Mouse (Mus musculus) small intestine, adult 2 months (tissue): ENCODE results near the gene Dennd2a. TPM values are rescaled to one million over a fixed set of nuclear protein-coding genes. Genes with fewer than 3 reads are reported as not detected.
"Not testable (repeated sequence)": the region's sequence is repeated elsewhere in the genome, so short reads cannot be mapped to it uniquely, and the experiment has no call there.

Experiments
- H3K27ac ChIP-seq: fragments of 200-500 bp; 2 replicates; pipeline ENCODE4 v1.5.1; 2012; ENCODE audit warnings: low read depth, low read length, control low read depth, inconsistent platforms; ENCODE audit not compliant: insufficient read depth
- H3K27me3 ChIP-seq: fragments of 200-500 bp; 2 replicates; pipeline ENCODE4 v1.6.1; 2012; ENCODE audit warnings: mild to moderate bottlenecking, moderate library complexity, low read length, inconsistent platforms; ENCODE audit not compliant: control insufficient read depth, insufficient read depth
- H3K36me3 ChIP-seq: fragments of 200-500 bp; 2 replicates; pipeline ENCODE4 v1.6.1; 2012; ENCODE audit warnings: mild to moderate bottlenecking, low read length, control low read depth, inconsistent platforms; ENCODE audit not compliant: control insufficient read depth, insufficient read depth
- H3K4me1 ChIP-seq: fragments of 200-500 bp; 2 replicates; pipeline ENCODE4 v1.6.1; 2012; ENCODE audit warnings: low read length, inconsistent platforms, mixed read lengths; ENCODE audit not compliant: control insufficient read depth, insufficient read depth, insufficient read length
- H3K4me3 ChIP-seq: fragments of 200-500 bp; 2 replicates; pipeline ENCODE4 v1.5.1; 2012; ENCODE audit warnings: low read depth, mild to moderate bottlenecking, control low read depth, inconsistent platforms, low read length, moderate library complexity
- CTCF ChIP-seq: fragments of 200-500 bp; IDR thresholded peaks from 2 replicates; pipeline ENCODE4 v1.5.1; 2012; ENCODE audit warnings: low read depth, mild to moderate bottlenecking, control low read depth, inconsistent platforms, low read length, moderate library complexity, mixed read lengths; ENCODE audit not compliant: insufficient replicate concordance, insufficient read length; ENCODE audit errors: extremely low read depth
- POLR2A ChIP-seq: fragments of 200-500 bp; IDR thresholded peaks from 2 replicates; pipeline ENCODE4 v1.6.1; 2012; ENCODE audit warnings: low read depth, mild to moderate bottlenecking, control low read depth, inconsistent platforms, low read length, moderate library complexity
- WGBS: fragments of 180-500 bp; shearing (Covaris S2); methylation state at CpG from one replicate; pipeline ENCODE4 v1.1.7; 2018; 5-methylcytosine and 5-hydroxymethylcytosine counted together
- polyA plus RNA-seq: library from polyadenylated mRNA; depleted of rRNA; stranded (reverse); fragments of >200 nt; gene quantifications from 2 replicates; pipeline ENCODE4 v1.2.3, GENCODE M21; 2012

The Dennd2a gene
- polyA plus RNA-seq, 1 experiment = 2.7 TPM

GRCm38 (mm10) chr6:39451033-39451432 is 106.6 kb downstream of the Dennd2a start:
- Histone ChIP-seq H3K27me3 (no peaks in the 10 kb centered on the region), H3K36me3 (no peaks in the 10 kb centered on the region), H3K27ac (no peak overlapping the region), H3K4me3 (no peak overlapping the region), H3K4me1 (peaks cover 8% of the 10 kb centered on the region; the same call in 1 of the 2 replicates)
- WGBS = 53% methylated on average over 3 of the region's 3 CpGs
- TF ChIP-seq CTCF = peak; percentile 20; the same call in 1 of the 2 replicates
- TF ChIP-seq POLR2A = no peak

DNA sequence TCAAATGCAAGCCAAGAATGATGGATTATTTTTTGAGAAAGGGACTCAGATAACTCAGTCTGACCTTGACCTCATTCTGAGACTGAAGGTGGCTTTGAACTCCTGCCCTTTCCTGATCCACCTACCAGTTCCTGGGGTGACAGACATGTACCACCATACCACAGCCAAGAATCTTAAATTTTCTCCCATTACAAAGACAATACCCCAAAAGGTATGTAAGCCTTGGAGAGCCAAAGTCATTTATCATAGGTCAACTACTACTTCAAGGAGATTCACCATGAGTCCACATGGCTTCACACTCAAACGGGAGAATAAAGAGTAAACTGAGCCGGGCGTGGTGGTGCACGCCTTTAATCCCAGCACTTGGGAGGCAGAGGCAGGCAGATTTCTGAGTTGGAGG is 107.1 kb downstream of the Dennd2a start:
- Histone ChIP-seq H3K36me3 (no peaks in the 10 kb centered on the region), H3K4me1 (peaks cover 6% of the 10 kb centered on the region; the same call in 1 of the 2 replicates), H3K27me3 (no peaks in the 10 kb centered on the region), H3K27ac (no peak overlapping the region), H3K4me3 (no peak overlapping the region)
- TF ChIP-seq POLR2A = no peak
- TF ChIP-seq CTCF = no peak
- WGBS = 85% methylated on average over 4 of the region's 4 CpGs

DNA sequence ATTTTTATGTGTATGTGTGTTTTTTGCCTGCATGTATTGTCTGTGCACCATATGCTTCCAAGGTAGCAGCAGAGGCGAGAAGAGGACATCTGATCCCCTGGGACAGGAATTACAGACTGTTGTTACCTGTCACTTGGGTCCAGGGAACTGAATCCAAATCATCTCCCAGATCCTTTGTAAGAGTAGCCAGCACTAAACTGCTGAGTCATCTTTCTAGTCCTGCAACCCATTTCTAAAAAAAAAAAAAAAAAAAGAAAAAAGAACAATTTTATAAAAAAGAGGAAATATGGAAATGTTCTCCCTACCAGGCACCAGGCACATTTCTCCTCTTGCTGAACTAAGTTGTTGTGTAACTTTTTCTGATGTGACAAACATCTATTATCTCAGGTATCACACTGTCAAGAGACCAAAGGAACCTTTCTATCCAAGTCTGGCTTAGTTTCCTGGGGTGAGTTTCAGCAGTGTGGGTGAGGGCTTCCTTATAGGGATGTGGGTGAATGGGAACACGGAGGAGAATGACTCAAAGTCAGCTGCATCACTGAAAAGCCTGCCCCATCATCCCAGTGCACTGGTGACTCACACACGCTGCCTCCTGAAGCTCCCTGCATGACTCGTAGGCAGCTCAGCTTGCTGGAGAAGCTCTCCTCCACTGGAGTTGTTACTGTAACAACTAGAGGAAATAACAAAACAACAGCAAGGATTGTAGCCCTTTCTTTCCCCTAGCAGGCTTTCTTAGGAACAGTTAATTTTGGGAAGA is 110.1 kb downstream of the Dennd2a start:
- WGBS = 54% methylated on average over 4 of the region's 4 CpGs
- H3K4me1 ChIP-seq = no peaks in the 10 kb centered on the region
- no peak for TF ChIP-seq CTCF
- TF ChIP-seq POLR2A = no peak
- no peaks in the 10 kb centered on the region for H3K27me3 ChIP-seq
- no peak overlapping the region for H3K4me3 ChIP-seq
- no peak overlapping the region for H3K27ac ChIP-seq
- no peaks in the 10 kb centered on the region for H3K36me3 ChIP-seq

DNA sequence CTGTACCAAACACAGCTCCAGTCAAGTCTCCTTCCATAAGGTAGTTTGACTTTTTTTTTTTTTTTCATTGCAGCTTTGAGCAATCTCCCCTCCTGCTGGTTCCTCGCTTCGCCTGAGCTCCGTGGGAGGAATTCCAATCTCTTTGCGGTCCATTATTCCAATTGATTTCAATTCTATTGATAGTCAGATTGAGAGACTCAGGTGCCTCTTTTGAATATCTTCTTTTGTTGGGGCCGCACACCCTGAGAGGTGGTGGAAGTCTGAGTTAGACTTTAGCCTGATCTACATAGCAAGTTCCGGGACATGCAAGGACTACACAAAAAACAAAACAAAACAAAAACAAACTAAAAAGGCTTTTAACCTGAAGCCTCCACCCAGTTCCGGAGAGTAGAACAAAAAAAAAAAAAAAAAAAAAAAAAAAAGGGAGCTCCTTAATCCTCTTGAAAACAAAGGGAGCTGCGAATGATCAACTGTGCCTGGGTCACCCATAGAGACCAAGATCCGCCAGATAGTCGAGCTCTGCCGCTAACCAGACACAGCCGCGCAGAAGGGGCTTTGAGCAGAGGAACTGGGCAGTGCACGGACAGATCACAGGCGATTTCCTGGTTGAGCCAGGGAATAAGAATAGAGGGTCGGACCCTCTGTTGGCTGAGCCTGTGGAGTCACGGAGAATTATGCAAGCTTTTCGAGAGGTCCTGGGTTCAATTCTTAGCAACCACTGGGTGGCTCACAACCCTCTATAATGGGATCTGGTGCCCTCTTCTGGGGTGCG is 111.7 kb downstream of the Dennd2a start:
- no peaks in the 10 kb centered on the region for H3K27me3 ChIP-seq
- TF ChIP-seq CTCF (peak; percentile 15; the same call in 1 of the 2 replicates), POLR2A (no peak)
- H3K36me3 ChIP-seq = no peaks in the 10 kb centered on the region
- no peak overlapping the region for H3K4me3 ChIP-seq
- H3K27ac ChIP-seq = no peak overlapping the region
- H3K4me1 ChIP-seq = no peaks in the 10 kb centered on the region
- 54% methylated on average over 19 of the region's 19 CpGs for WGBS

DNA sequence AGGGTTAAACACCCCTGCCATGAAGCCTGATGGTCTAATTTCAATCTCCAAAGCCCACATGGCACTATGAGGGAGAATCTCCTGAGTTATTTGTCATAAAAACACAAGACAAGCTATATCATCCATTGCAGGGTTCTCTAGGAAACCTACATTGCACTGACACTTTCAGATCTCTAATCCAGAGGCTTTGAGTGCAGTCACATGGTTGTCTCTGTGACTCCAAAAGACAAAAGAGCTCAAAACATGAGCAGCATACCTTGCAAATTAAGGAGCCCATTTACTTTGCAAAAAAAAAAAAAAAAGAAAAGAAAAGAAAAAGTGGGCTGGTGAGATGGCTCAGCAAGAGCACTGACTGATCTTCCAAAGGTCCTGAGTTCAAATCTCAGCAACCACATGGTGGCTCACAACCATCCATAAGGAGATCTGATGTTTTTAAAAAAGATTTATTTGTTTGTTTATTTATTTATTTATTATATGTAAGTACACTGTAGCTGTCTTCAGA is 114.8 kb downstream of the Dennd2a start:
- no peak for TF ChIP-seq CTCF
- no peak for TF ChIP-seq POLR2A
- Histone ChIP-seq H3K36me3 (no peaks in the 10 kb centered on the region), H3K4me1 (no peaks in the 10 kb centered on the region), H3K27me3 (no peaks in the 10 kb centered on the region), H3K4me3 (no peak overlapping the region), H3K27ac (no peak overlapping the region)

- Histone ChIP-seq H3K27ac (no peak overlapping the region), H3K27me3 (no peaks in the 10 kb centered on the region), H3K36me3 (no peaks in the 10 kb centered on the region), H3K4me1 (peaks cover 9% of the 10 kb centered on the region; the same call in 1 of the 2 replicates), H3K4me3 (no peak overlapping the region)
- TF ChIP-seq CTCF (no peak), POLR2A (no peak)
These were observed 117.5 kb downstream of the Dennd2a start for GRCm38 (mm10) chr6:39440207-39440606.

GRCm38 (mm10) chr6:39437519-39437918 is 120.1 kb downstream of the Dennd2a start:
- not testable (repeated sequence) for H3K27me3 ChIP-seq, H3K27ac ChIP-seq, H3K36me3 ChIP-seq, H3K4me3 ChIP-seq
- WGBS = 91% methylated on average over 6 of the region's 6 CpGs
- H3K4me1 ChIP-seq = peaks cover 21% of the 10 kb centered on the region; the same call in 1 of the 2 replicates
